Mouse (Mus musculus) gastrocnemius, postnatal 10 days (tissue): Measurements from ENCODE around the gene Islr. TPM values are rescaled to one million over a fixed set of nuclear protein-coding genes. Genes with fewer than 3 reads are reported as not detected.

Source experiments
- DNase-seq: peaks from one replicate; pipeline ENCODE4 v3.0.0; 2021; ENCODE audit warnings: mixed read lengths
- total RNA-seq, 2 experiments: library from RNA; stranded (reverse); gene quantifications; 2 replicates each; pipeline ENCODE4 v1.2.3; 2021

Gene Islr
- total RNA-seq, 2 experiments from 2014 or later, result 98.8 to 119 TPM

- peak; percentile 57 for DNase-seq
Observed at GRCm38 (mm10) chr9:58197781-58198701, 6.1 kb downstream of the Islr start.

- DNase-seq, result no peak
Observed at GRCm38 (mm10) chr9:58196610-58197567, 7.2 kb downstream of the Islr start.

- no peak for DNase-seq
Observed at GRCm38 (mm10) chr9:58196141-58196540, 8.0 kb downstream of the Islr start.

GRCm38 (mm10) chr9:58195671-58196070 lies 8.4 kb downstream of the Islr start:
- DNase-seq, result no peak

- no peak for DNase-seq
Observed at GRCm38 (mm10) chr9:58194222-58194621, 9.9 kb downstream of the Islr start.

- DNase-seq, result no peak
Observed at GRCm38 (mm10) chr9:58184456-58184855, 19.6 kb downstream of the Islr start.

- no peak for DNase-seq
Observed at GRCm38 (mm10) chr9:58179390-58179789, 24.7 kb downstream of the Islr start.

GRCm38 (mm10) chr9:58177165-58177564 lies 26.9 kb downstream of the Islr start:
- no peak for DNase-seq

GRCm38 (mm10) chr9:58175745-58176487 lies 28.2 kb downstream of the Islr start:
- no peak for DNase-seq

GRCm38 (mm10) chr9:58174818-58175251 lies 29.3 kb downstream of the Islr start:
- DNase-seq, result no peak

- no peak for DNase-seq
Observed at GRCm38 (mm10) chr9:58172863-58173262, 31.2 kb downstream of the Islr start.

- DNase-seq, result no peak
Observed at GRCm38 (mm10) chr9:58169426-58169825, 34.7 kb downstream of the Islr start.

- no peak for DNase-seq
Observed at GRCm38 (mm10) chr9:58168880-58169279, 35.2 kb downstream of the Islr start.

- no peak for DNase-seq
Observed at GRCm38 (mm10) chr9:58165779-58166178, 38.3 kb downstream of the Islr start.

GRCm38 (mm10) chr9:58163146-58163545 lies 41.0 kb downstream of the Islr start:
- no peak for DNase-seq

GRCm38 (mm10) chr9:58162173-58162572 lies 41.9 kb downstream of the Islr start:
- no peak for DNase-seq

- DNase-seq, result no peak
Observed at GRCm38 (mm10) chr9:58160315-58160714, 43.8 kb downstream of the Islr start.

GRCm38 (mm10) chr9:58159855-58160254 lies 44.3 kb downstream of the Islr start:
- DNase-seq, result no peak

- peak; percentile 46 for DNase-seq
Observed at GRCm38 (mm10) chr9:58158541-58159311, 45.4 kb downstream of the Islr start.

GRCm38 (mm10) chr9:58157838-58158237 lies 46.3 kb downstream of the Islr start:
- DNase-seq, result peak; percentile 34
